Mouse (Mus musculus) liver, embryonic 14.5 days (tissue): ENCODE measurements at regions not wholly inside any gene's neighbourhood (a gene's known extent, or its start where the extent isn't known, plus 50 kb on each side); places are given as distances from the start of the nearest gene placed in this dataset.
A peak's percentile ranks its signal among the peaks of the same experiment; 100 is the strongest.

Experiments
- CTCF ChIP-seq: IDR thresholded peaks from 2 replicates; pipeline ENCODE4 v1.5.1; 2016; ENCODE audit warnings: antibody characterized with exemption, low read depth, control low read depth
- EP300 ChIP-seq: IDR thresholded peaks from 2 replicates; pipeline ENCODE4 v1.6.1; 2016; ENCODE audit warnings: antibody characterized with exemption, low read depth

- TF ChIP-seq CTCF, result 0 out of 2 replicates have a peak, but pooled peaks have one; percentile 8
- TF ChIP-seq EP300, result no peak
Observed at GRCm38 (mm10) chr4:148731586-148731985, 72.6 kb upstream of the Casz1 start.
